Mouse (Mus musculus): Measurements from ENCODE around the gene Mcee.

DNA sequence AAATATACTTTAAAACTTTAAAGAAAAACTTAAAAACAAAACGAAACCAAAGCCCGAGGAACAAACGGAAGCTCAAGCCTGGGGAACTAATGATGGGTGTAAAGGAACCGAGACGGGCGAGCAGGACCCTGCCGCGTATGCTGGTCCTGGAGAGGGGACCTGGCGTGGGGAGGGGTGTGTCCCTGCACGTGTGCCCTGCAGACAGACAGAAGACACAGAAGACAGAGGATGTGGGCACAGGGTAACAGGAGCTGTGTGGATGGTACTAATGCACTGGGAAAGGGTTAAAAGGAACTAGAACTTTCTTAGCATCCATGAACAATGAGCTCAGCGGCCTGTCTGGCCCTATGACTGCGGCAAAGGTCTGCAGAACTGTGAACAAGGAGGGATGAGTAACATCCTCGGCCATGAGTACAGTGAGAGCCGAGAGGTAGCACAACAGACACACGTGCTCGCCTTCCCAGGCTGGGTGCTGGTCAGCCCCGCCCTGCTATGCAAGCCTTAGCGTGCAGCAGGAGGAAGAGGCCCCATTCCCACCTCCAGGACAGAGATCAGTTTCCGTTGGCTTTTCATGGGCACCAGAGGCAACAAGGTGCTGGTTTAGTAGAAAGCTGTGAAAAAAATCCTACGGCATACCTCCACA, 32.3 kb upstream of the Mcee start:
- no peak for TF ChIP-seq CTCF (IDR thresholded peaks at IDR 0.05; ENCODE audit: low read depth, low read length)
- no peak for TF ChIP-seq POLR2A (IDR thresholded peaks at IDR 0.05; ENCODE audit: extremely low read depth, insufficient read depth, low read length)

Data from liver, adult 2 months (tissue).